Mouse (Mus musculus): ENCODE results near the gene Prrc2b.

GRCm38 (mm10) chr2:32251791-32252527 is 101.1 kb downstream of the Prrc2b start:
- TF ChIP-seq EP300 (IDR thresholded peaks at IDR 0.05; ENCODE audit: insufficient read depth, low read depth, low read length): no peak
- no peak for TF ChIP-seq POLR2A (IDR thresholded peaks at IDR 0.05; ENCODE audit: insufficient read depth, low read depth, low read length)
- TF ChIP-seq CTCF (IDR thresholded peaks at IDR 0.05): no peak
